Mouse (Mus musculus) C2C12 (cell line): ENCODE measurements at regions not wholly inside any gene's neighbourhood (a gene's known extent, or its start where the extent isn't known, plus 50 kb on each side); places are given as distances from the start of the nearest gene placed in this dataset.

Source experiments
- H3K27me3 ChIP-seq: one replicate; pipeline ENCODE4 v1.6.1; 2011; ENCODE audit not compliant: control insufficient read depth, insufficient read depth, insufficient read length
- H3K36me3 ChIP-seq: one replicate; pipeline ENCODE4 v1.6.1; 2011; ENCODE audit not compliant: control insufficient read depth, insufficient read depth
- H3K4me3 ChIP-seq: one replicate; pipeline ENCODE4 v1.5.1; 2011; ENCODE audit warnings: mild to moderate bottlenecking, control low read depth; ENCODE audit not compliant: poor library complexity, insufficient read depth, severe bottlenecking
- H3K79me2 ChIP-seq: one replicate; pipeline ENCODE4 v1.6.1; 2011; ENCODE audit not compliant: control insufficient read depth, insufficient read depth
- H3K79me3 ChIP-seq: one replicate; pipeline ENCODE4 v1.6.1; 2011; ENCODE audit warnings: low read depth, control low read depth
- H3ac ChIP-seq: one replicate; pipeline ENCODE3; 2011; ENCODE audit warnings: low read depth; ENCODE audit not compliant: control insufficient read depth, insufficient read length
- CEBPB ChIP-seq: IDR thresholded peaks from one replicate; pipeline ENCODE4 v1.6.1; 2011; ENCODE audit warnings: low read depth, mild to moderate bottlenecking, control low read depth, moderate library complexity
- CTCF ChIP-seq: IDR thresholded peaks from one replicate; pipeline ENCODE4 v1.5.1; 2011; ENCODE audit not compliant: control insufficient read depth, insufficient read depth, insufficient read length
- FOSL1 ChIP-seq: IDR thresholded peaks from one replicate; pipeline ENCODE4 v1.8.0; 2011; ENCODE audit warnings: mild to moderate bottlenecking, low read length; ENCODE audit not compliant: poor library complexity, insufficient read depth, severe bottlenecking
- MAX ChIP-seq: IDR thresholded peaks from one replicate; pipeline ENCODE4 v1.6.1; 2011; ENCODE audit warnings: mild to moderate bottlenecking, control low read depth
- MYOD1 ChIP-seq: IDR thresholded peaks from one replicate; pipeline ENCODE4 v1.6.1; 2011; ENCODE audit warnings: low read depth; ENCODE audit not compliant: control insufficient read depth, insufficient read length
- MYOG ChIP-seq: IDR thresholded peaks from one replicate; pipeline ENCODE4 v1.6.1; 2011; ENCODE audit not compliant: control insufficient read depth, insufficient read length; ENCODE audit errors: extremely low read depth
- USF1 ChIP-seq: IDR thresholded peaks from one replicate; pipeline ENCODE4 v1.6.1; 2011; ENCODE audit warnings: low read depth, mild to moderate bottlenecking, control low read depth, moderate library complexity

DNA sequence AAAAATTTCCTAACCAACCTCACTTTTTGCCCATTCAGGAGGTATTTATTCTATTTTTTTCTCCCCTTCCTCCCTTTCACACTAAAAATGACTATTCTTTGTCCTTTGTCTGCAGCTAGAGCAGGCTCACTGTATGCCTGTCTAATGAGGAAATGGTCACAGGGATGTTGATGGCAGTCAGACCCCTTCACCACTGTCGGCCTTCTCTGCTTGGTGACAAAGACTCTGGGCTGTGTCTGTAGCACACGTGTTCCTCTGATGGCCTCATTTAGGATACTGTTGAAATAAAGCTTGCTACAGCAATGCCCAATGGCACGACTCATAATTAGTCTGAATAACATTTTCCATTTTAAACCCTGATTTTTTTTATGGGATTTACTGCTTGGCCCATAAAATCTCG is 178.6 kb upstream of the Prickle1 start:
- Histone ChIP-seq H3K4me3 (no peak overlapping the region), H3K79me3 (no peaks in the 10 kb centered on the region), H3K79me2 (no peaks in the 10 kb centered on the region), H3K27me3 (no peaks in the 10 kb centered on the region), H3K36me3 (no peaks in the 10 kb centered on the region), H3ac (no peak overlapping the region)
- TF ChIP-seq CTCF (no peak), USF1 (no peak), MYOD1 (no peak), FOSL1 (no peak), CEBPB (no peak), MYOG (no peak), MAX (no peak)

DNA sequence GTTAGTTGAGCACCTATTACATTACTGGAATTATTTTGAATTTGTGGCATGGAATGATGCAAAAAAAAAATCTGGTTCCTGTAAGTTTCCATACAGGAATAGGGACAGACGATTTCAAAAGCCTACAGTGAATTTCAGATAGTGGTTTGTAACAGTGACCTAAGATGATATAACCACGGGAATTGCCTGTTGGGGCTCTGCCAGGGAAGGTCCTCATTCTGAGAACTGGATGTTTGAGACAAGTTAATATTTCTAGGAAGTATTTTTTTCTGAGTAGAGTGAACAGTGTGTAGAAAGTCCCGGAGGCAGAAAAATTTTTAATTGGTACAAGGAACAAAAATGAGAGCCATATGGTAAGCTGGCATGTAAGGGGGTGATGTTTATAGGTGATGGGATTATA is 171.3 kb upstream of the Prickle1 start:
- Histone ChIP-seq H3K79me3 (no peaks in the 10 kb centered on the region), H3K79me2 (no peaks in the 10 kb centered on the region), H3K27me3 (no peaks in the 10 kb centered on the region), H3K36me3 (no peaks in the 10 kb centered on the region), H3ac (no peak overlapping the region), H3K4me3 (no peak overlapping the region)
- no peak for TF ChIP-seq MYOD1
- TF ChIP-seq CEBPB = no peak
- TF ChIP-seq MYOG = no peak
- TF ChIP-seq CTCF = no peak
- TF ChIP-seq MAX = no peak
- TF ChIP-seq FOSL1 = no peak
- TF ChIP-seq USF1 = no peak

- Histone ChIP-seq H3ac (no peak overlapping the region), H3K27me3 (no peaks in the 10 kb centered on the region), H3K79me3 (no peaks in the 10 kb centered on the region), H3K36me3 (no peaks in the 10 kb centered on the region), H3K4me3 (no peak overlapping the region), H3K79me2 (no peaks in the 10 kb centered on the region)
- no peak for TF ChIP-seq USF1
- TF ChIP-seq CTCF = no peak
- no peak for TF ChIP-seq MAX
- no peak for TF ChIP-seq MYOG
- TF ChIP-seq FOSL1 = no peak
- no peak for TF ChIP-seq CEBPB
- no peak for TF ChIP-seq MYOD1
Measured at GRCm38 (mm10) chr15:93763047-93763446, 167.4 kb upstream of the Prickle1 start.

GRCm38 (mm10) chr15:93758204-93758836 is 162.6 kb upstream of the Prickle1 start:
- no peaks in the 10 kb centered on the region for H3K79me2 ChIP-seq
- H3K27me3 ChIP-seq = no peaks in the 10 kb centered on the region
- no peak overlapping the region for H3ac ChIP-seq
- TF ChIP-seq USF1 (no peak), MYOD1 (no peak), MAX (no peak), CEBPB (no peak), CTCF (no peak), MYOG (no peak), FOSL1 (no peak)
- H3K79me3 ChIP-seq = no peaks in the 10 kb centered on the region
- H3K4me3 ChIP-seq = no peak overlapping the region
- no peaks in the 10 kb centered on the region for H3K36me3 ChIP-seq

- Histone ChIP-seq H3K4me3 (no peak overlapping the region), H3ac (no peak overlapping the region), H3K79me3 (no peaks in the 10 kb centered on the region), H3K27me3 (no peaks in the 10 kb centered on the region), H3K36me3 (no peaks in the 10 kb centered on the region), H3K79me2 (no peaks in the 10 kb centered on the region)
- TF ChIP-seq MAX (no peak), MYOG (no peak), USF1 (no peak)
Measured at GRCm38 (mm10) chr15:93755989-93756388, 160.3 kb upstream of the Prickle1 start.

DNA sequence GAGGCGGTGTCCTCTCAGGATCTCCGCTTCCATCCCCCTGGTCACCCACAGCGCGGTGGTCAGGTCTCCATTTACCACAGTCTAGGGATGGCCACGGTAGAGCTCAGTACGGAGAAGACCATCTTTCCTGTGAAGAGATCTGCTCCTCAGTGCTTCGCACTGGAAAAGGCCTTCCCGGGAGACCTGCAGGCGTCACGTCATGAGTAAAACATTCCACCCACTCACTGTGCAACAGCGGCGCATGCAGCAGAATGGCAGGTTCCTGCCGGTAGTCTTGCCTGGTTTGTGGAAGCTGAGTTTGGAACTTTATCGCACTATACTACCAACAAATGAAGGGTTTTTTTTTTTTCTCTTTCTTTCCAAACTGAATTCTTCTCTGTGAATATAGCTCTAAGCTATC is 156.1 kb upstream of the Prickle1 start:
- Histone ChIP-seq H3K79me3 (no peaks in the 10 kb centered on the region), H3K79me2 (no peaks in the 10 kb centered on the region), H3ac (no peak overlapping the region), H3K4me3 (no peak overlapping the region), H3K27me3 (no peaks in the 10 kb centered on the region), H3K36me3 (no peaks in the 10 kb centered on the region)
- TF ChIP-seq FOSL1 (no peak), USF1 (no peak), CTCF (no peak), MYOG (no peak), CEBPB (no peak), MYOD1 (no peak), MAX (no peak)
